Mouse (Mus musculus): ENCODE results near the gene Cacna2d3.

The Cacna2d3 gene

DNA sequence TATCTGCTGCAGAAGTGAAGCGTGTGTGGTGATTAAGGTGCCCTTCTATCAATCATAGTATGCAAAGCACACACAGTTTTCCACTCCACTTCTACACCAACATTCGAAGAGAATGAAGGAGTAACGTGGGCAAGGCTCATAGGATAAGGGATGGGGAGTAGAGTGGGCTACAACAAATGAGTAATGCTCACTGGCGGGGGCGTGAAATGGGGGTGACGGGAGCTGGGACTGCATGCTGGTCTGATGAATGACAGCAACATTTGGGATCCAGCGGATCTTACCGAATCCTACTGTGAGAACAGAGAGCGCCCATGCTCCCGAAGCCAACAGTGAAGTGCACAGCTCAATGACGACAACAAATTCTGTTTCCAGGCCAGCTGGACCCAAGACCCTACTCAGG lies 76.2 kb downstream of the Cacna2d3 start:
- DNase-seq (ENCODE audit: extremely low read depth, insufficient read length, low spot score): no peak

DNA sequence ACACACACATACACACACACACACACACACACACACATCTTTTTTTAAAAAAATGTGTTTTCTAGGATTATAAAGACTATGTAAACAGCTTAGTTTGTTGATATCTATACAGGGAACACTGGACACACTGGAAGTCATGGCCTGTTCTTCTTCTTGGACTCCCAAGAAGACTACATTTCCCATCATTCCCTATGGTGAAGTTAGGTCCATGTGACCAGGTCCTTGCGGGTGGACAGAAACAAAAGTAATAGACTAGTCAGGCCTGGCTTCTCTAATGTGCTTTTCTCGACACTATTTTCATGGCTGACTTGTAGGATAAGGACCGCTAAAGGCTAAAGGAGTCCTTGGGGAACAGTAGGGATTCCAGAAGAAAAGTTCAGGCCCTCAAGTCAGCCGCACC lies 78.4 kb downstream of the Cacna2d3 start:
- no peak for DNase-seq (ENCODE audit: extremely low read depth, insufficient read length, low spot score)

DNA sequence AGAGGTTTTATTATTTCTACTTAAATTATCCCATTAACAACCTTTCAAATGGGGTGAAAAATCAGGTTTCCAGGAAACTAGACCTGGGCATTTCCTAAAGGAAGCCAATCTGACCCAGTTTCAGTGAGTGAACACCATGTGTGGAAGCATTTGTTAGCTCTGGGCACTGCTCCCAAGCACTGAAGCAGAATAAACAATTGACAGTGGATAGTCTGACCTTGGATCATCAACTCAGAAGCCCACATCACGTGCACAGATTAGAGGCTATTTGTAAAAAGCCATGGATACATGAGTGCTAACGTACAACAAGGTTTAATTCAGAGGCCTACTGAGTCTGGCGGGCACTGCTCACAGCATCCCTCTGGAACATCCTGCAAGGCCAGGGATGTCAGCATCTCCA lies 82.4 kb downstream of the Cacna2d3 start:
- no peak for DNase-seq (ENCODE audit: extremely low read depth, insufficient read length, low spot score)

DNA sequence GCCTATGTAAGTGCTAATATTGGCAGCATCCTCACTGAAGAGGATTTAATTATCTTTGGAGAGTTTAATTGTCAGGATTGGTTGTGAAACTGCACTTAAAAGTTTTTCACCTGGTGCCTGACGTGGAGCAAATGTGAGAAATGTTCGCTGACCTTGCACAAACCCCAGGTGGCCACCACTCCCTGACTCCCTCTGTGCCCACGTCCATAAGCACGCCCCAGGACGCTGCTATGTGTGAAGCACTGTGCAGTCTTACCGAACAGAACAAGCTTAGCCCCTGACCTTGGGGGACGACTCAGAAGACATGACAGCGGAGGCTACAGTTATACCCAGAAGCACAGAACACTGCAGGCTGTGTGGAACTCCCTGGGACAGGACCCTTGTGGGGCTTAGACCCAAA lies 93.5 kb downstream of the Cacna2d3 start:
- DNase-seq (ENCODE audit: extremely low read depth, insufficient read length, low spot score): no peak

DNA sequence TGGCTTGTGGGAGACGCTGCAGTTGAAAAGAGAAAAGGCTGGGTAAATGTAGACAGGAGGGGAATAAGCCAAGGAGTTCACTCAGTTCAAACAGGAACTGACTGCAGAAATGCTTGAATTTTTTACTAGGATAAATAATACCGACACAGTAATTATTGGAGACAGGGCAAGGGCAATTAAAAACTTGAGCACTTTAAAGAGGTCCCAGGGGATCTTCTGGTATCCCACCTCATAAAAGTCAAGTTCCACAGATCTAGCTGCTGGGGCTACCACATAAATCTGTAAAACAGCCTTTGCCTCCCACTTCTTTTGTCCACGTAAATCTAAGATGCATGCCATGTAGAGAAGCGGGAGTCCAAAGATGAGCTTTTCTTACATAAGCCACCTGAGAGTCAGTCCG lies 109.2 kb downstream of the Cacna2d3 start:
- no peak for DNase-seq (ENCODE audit: extremely low read depth, insufficient read length, low spot score)

DNA sequence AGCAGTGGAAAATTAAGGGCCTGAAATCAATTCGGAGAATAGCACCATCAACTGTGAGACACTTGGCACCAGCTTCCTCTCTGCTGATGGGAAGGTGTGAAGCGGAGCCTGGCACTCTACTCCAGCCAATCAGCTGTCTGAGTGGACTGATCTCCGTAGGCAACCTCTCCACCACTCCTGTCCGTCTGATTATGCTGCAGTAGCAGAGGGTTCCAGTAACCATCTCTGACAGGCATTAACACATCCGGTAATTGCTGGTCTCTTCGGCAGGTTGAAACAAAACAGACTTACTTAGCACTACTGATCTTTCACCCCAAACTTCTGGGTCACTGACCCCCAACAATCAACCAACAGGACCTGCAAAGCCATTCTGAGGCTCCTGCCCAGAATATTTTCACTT lies 112.9 kb downstream of the Cacna2d3 start:
- no peak for DNase-seq (ENCODE audit: extremely low read depth, insufficient read length, low spot score)

DNA sequence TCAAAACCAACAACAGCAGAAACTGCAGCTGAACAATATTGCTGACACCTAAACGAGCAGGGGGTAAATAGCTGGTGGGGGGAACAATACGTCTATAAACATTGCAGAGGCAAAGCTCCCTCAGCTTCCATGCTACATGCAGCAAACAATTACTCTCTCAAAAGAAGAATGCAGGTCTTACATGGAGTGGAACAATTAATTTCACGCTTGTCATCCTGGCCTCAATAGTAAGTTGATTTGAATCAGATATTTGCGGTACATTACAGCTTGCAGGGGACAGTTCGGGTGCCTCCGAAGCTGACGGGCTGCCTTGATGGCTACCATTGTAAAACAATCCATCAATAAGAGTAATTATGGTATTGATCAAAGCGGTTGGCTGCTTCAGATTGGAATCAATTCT lies 122.2 kb downstream of the Cacna2d3 start:
- no peak for DNase-seq (ENCODE audit: extremely low read depth, insufficient read length, low spot score)

DNA sequence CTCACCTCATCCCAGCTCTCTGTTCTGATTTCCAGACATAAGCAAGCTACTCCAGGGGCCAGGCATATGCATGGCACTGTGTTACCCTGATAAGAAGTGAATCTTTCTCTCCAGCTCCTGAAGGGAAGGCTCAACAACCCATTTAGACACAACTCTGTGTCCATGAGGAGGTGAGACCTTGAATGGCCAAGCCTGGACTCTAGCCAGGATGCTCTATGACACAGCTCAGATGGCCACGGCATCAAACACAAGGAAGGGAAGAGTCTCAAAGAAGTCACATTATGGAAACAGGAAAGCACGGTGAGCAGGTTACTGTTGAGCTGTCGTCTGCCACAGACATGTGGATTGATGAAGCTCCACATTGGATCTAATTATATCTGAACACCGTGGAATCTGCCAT lies 128.8 kb downstream of the Cacna2d3 start:
- no peak for DNase-seq (ENCODE audit: extremely low read depth, insufficient read length, low spot score)

DNA sequence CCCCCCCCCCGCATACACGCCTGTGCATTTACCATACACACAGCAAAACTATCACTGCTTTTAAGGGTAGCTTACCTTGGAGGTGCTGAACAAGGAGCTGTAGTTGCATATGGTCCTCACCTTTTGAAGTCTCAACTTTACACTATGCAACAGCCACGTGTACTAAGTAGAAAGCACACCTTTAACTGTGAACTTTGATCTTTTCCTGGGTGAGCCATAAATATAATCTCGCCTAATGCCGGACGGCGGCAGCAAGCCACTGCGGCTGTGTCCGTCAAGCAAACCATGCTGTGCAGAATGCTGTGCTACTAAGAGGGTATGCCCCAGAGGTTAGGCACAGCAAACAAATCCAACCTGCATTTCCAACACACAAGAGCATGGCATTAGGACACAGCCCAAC lies 132.0 kb downstream of the Cacna2d3 start:
- DNase-seq (ENCODE audit: extremely low read depth, insufficient read length, low spot score): no peak

DNA sequence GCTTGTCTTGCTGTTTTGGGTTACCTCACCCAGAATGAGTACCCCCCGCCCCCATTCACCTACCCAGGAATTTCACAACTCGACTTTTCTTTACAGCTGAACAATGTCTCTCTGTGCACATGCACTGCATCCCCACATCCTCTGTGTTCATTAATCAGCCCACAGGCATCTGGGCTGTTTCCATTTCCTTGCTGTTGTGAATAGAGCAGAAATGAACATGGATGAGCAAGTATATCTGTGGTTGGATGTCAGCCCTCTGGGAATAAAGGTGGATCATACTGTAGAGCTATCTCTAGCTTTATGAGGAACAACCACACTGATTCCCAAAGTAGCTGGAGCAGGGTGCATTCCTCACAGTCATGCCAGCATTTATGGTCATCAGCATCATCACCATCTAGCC lies 139.7 kb downstream of the Cacna2d3 start:
- no peak for DNase-seq (ENCODE audit: extremely low read depth, insufficient read length, low spot score)

DNA sequence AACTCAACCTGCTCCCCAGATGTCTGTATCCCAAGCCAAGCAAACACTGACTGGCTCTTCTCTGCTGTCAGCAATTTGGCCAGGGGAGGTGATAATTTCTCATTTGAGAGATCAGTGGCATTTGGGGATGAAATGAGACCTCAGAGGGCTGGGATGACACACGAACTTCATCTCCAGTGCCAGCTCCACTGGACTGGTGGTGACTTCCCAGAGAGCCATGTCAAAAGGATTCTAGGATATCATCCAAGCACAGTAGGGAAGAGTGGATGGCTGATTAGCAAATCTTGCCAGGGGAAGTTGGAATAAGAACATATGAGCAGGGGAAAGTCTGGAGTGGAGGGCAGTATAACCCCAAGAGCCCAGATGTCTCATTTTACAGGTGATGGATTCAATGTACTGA lies 143.9 kb downstream of the Cacna2d3 start:
- no peak for DNase-seq (ENCODE audit: extremely low read depth, insufficient read length, low spot score)

DNA sequence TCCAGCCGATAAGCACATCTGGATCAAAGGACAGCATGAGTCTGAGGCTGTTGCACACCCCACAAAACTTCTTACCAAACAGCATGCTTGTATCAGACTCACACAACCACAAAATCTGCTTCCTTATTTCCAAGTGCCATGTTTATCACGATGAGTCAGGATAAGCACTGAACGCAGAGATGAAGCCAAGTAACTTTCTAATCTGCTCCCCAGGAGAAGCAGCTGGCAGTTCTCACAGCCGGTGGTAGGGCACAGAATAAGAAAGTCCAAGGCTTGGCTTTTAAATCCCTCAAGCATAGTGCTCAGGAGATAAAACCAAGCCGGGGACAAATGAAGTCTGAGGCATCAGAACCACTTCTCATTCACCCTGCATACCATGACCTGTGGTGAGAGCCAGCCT lies 146.1 kb downstream of the Cacna2d3 start:
- DNase-seq (ENCODE audit: extremely low read depth, insufficient read length, low spot score): no peak

DNA sequence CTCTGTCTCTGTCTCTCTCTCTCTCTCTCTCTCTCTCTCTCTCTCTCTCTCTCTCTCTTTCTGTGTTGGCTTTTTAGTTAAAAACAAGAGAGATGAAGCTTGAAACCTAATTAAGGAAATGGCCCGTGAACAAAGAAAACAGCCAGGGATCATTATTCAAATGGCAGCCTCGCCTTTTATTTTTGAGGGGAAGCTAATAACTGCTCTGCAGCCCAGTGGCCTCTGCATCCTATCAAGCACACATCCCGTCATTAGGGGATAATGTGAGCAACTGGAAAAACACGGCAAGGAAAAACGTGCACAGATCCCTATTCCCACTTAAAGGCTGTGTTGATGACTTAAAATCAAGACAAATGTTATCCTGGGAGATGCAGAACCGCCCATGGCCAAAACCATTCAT lies 159.0 kb downstream of the Cacna2d3 start:
- DNase-seq (ENCODE audit: extremely low read depth, insufficient read length, low spot score): no peak

DNA sequence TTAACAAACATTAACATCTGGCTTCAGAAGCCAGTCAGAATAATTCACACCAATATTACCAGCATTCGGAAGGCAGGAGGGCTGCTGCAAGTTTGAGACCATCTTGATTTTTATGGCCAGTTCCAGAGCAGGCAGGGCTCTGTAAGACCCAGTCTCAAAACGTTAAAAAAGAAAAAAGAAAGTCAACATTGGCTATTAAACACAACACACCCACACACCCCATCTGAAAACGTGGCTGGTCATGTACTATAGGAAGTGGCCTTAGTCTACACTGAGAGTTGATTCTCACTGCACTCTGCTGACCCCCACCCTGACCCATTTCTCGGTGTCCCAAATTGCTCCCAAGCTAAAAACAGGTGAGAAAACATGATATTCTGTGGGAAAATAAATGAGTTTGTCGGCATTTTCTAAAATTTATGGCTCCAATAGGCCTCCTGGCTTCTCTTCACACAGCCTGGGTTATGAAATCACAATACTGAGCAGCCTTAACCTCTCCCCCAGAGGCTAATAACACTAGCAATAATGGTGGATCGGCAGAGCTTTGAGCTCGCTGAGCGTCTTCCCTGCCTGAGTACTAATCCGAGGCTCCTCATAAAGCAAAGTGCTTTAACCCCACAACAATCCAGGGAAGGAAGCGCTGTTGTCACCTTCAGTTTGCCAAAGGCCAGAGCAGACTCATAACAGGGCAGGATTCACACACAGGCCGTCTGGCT lies 160.4 kb downstream of the Cacna2d3 start:
- no peak for DNase-seq (ENCODE audit: extremely low read depth, insufficient read length, low spot score)

DNA sequence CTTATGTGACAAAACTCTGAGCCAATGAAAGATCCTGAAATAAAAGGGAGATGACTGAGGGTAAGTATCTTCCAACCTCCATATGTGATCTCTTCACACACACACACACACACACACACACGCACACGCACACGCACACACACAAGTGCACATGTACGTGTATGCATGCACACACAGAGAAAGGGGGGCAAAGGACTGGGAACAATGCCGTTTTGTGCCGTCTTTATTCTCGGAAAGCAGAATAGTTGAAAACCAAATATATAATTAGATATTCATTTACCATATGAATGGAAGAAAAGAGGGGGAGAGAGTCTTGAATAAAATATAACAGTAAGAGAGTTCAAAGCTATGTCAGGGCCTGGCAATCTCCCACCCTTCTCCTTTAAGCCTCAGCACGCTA lies 163.2 kb downstream of the Cacna2d3 start:
- DNase-seq (ENCODE audit: extremely low read depth, insufficient read length, low spot score): no peak

DNA sequence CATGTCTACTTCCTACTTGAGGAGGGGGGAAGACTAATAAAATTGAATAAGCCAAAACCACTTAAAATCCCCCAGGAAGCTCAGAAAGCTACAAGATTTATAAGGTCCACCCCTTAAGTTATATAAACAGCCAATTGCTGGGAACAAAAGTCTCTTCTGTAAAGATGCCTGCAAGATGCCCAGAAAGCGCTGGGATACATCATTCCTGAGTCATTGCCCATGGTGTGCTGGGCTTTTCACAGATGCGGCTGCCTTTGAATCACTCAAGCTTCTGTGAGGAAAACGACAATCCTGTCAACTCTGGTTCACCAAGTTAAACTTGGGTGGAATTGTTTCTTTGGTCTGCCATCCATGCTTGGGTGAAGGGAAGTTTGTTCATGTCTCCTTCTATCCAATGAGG lies 165.5 kb downstream of the Cacna2d3 start:
- DNase-seq (ENCODE audit: extremely low read depth, insufficient read length, low spot score): no peak

DNA sequence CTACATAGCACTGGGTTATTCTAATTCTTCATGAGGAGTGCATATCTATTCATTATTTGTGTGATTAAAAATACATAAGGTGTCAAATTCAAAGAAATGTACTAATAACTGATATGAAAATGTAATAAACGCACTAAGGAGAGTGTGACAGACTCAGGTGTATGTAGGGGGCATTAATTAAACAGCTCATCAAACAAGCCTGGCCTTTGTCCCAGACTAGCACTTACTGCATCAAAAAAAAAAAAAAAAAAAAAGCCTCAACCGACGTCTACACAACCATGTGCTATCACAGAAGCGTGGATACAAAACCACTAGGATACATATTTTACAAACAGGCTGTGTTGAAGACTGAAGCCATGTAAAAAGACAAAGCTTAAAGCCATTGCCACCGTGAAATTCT lies 169.2 kb downstream of the Cacna2d3 start:
- DNase-seq (ENCODE audit: extremely low read depth, insufficient read length, low spot score): no peak

DNA sequence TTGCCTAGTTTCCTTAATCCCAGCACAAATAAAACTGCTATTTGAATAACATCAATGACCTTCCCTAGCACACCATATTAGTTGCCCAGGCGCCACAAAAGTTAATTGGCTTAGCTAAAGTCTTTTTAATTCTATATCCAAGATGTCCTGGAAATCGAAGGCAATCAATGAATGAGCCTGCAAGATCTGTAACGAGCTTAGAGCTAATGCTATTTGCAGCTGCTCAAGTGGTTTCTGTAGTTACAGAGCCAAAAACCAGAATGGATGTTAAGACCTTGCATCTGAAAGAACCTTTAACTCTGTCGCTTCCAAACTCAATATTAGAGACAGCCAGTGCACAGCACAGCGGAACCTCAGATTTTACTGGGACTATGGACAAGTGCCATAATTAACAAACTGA lies 173.0 kb downstream of the Cacna2d3 start:
- DNase-seq (ENCODE audit: extremely low read depth, insufficient read length, low spot score): no peak

DNA sequence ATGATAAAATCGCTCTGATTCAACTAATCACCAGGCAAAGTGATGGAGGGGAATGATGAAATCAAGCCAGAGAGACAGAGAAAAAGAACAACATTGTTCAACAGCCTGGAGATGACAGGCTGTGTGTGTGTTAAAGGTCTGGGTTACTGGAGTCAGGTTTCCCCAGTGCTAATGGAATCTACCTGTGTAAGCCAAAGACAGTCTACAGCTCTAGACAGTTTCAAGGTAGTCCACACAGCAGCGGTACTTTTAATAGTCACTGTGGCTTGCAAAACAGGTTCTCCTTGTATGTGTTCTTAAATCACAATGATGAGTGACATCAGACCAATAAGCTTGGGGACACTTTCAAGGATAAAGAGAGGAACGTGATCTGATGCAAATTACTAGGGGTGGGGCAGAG lies 191.1 kb downstream of the Cacna2d3 start:
- DNase-seq (ENCODE audit: extremely low read depth, insufficient read length, low spot score): no peak

DNA sequence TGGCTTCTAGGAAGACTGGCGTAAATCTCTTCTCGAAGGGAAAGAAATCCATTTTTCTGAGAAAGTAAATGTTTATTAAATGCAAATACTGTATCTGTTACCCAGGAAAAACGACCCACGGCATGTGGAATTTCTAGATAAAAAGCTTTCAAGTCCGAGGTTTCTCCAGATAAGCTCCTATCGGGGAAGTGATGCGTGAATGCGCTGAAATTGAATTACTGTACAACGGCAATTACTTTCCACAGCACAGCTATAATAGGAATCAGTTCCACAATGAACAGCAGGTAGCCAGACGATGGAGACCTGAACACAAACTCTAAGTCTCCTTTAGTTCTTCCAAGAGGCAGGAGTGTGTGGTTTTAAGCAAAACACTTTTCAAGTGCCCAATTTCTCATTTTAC lies 193.0 kb downstream of the Cacna2d3 start:
- DNase-seq (ENCODE audit: extremely low read depth, insufficient read length, low spot score): no peak

DNA sequence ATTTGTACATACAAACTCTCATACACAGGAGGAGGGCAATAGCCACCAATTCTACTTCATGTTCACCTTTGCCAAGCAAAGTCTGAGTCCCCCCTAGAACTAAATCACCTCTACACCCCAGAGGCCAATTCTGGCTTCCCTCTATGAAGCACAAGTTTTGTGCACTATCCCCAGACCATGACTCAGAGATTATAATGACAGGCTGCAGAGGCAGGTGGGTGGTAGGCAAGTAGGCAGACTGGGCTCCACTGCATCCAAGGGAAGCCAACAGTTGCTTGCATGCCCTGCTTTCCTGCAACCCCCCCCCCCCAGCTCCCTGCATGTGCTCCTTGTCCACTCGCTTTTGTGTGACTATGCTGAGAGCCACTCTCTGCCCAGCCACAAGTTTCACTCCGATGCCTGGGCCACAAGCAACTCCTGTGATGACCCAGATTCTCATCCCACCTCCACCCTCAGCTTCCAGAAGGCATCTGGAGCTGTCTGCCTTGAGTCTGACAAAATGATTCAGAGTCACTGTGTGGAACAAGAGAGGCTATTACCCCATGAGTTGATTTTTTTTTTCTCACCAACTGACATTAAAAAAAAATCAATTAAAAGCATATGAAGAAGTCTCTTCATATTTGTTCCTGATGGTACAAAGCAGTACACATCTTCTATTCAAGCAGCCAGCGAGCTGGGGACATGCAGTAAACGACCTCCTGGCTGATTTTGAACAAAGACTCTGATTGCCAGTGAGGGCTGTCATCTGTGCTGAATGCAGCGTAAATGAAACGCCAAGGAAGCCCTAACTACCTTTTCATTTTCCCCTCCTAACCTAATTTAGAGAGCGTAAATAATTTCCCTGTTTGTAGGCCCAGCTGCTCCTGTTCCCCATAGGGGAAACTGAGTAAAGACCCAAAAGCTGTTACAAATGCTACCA lies 201.7 kb downstream of the Cacna2d3 start:
- DNase-seq (ENCODE audit: extremely low read depth, insufficient read length, low spot score): no peak

DNA sequence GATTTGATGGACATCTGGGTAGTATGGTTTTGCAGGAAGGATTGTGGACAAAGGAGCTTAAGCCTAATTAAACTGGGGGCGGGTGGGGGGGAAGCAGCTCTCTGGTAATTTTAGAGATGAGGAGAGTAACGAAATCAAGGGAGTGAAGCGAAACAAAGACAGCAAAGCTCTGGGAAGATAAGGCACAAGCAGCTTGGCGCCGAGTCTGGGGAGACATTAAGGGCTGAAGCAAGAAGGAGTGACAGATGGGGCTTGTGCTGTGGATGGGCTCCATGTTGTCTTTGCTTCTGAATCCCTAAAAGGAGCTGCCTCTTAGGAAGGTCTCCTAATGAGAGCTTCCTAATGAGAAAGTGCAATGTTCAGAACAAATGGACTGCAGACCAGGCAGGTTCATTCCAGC lies 219.0 kb downstream of the Cacna2d3 start:
- DNase-seq (ENCODE audit: extremely low read depth, insufficient read length, low spot score): no peak

All from 3134 (cell line).